Mouse (Mus musculus) embryonic stem cell, embryonic (primary cell): ENCODE data around the gene Pogz.

Experiments used
- CTCF ChIA-PET, 4 experiments: fragments of 300-600 bp in 2 of 4; fragments of 350-600 bp in 2 of 4; sonication (Branson Sonifier 250); formaldehyde crosslinking; loops; one replicate each; lab custom pipeline; 2022; ENCODE audit warnings: inconsistent platforms in 2 of 4; lab: Charles Lee
- POLR2A ChIA-PET, 4 experiments: fragments of 300-600 bp in 2 of 4; fragments of 350-600 bp in 2 of 4; sonication (Branson Sonifier 250); formaldehyde crosslinking; loops; one replicate each; lab custom pipeline; 2022; ENCODE audit warnings: antibody characterized with exemption in 4 of 4, inconsistent platforms in 1 of 4; lab: Charles Lee

Gene Pogz

DNA sequence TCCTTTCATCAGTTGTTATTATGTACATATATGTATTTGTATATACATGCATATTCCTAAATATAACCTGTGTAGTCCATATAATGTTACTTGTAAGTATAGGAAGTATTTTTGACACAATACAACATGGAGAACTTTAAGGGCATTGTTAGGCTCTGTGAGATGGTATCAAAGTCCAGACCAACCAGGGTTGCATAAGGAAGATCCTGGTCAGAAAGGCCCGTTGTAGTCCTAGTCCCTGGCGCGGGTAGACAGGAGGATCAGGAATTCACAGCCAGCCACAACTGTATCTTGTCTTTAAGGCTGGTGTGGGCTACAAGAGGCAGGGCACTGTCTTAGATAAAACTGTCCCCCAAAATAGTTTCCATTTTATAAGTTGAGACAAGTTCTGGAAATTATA lies 31.6 kb downstream of the Pogz start:
- ChIA-PET POLR2A (no interaction called here), CTCF (interaction anchor here in 1 of 4 experiments (0.5 kb wide), 1 partner anchor 994 kb away, joined by 3 read pairs; no protein-coding TSS in a partner anchor)

DNA sequence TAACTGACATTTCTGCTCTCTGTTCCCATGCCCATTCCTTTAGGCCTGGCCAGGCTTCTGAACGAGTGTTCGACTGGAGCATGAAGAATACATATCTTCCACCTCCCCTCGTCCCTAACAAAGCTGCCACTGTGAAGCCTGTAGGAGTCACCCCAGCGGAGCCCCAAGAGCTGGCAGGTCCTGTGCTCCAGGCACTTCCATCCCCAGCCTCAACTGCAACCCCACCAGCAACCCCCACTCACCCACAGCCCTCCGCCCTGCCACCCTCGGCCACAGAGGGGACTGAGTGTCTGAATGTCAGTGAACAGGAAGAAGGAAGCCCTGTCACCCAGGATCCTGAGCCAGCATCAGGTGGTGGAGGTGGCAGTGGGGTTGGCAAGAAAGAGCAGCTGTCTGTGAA lies 41.3 kb downstream of the Pogz start:
- ChIA-PET CTCF (interaction anchor here in 2 of 4 experiments (0.6 to 1.0 kb wide), 3 partner anchors 10 to 603 kb away, joined by 3 to 6 read pairs (median 4); no protein-coding TSS in a partner anchor), POLR2A (interaction anchor here in 2 of 4 experiments (0.6 to 2.0 kb wide), 7 partner anchors 8 to 138 kb away, joined by 3 to 6 read pairs (median 4); partner anchors contain the start of gene Rfx5 (in 1 of the 2))

DNA sequence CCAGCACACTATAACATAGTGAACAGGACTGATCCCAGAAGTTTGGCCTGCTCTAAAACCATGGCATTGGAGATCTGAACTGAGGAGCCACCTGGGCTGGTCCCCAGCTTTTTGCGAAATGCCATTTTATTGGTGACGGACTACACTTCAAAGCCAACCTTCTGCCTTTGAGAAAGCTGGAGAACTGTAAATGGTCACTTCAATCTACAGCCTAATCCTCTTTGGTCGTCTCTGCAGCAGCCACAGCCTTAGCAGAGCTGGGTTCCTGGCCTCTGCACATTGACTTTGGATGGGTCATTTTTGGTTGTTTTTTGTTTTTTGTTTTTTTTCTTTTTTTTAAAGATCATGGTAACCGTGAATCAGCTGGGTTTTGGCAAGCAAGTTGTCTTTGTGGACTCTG lies 44.5 kb downstream of the Pogz start:
- CTCF ChIA-PET = no interaction called here
- POLR2A ChIA-PET = interaction anchor here in 3 of 4 experiments (0.6 to 4.7 kb wide), 6 partner anchors 8 to 138 kb away, joined by 3 to 28 read pairs (median 4); partner anchors contain the start of genes Pogz (in 1 of the 3) and Zfp687 (in 1 of the 3)

GRCm38 (mm10) chr3:94882579-94882978 lies 45.2 kb downstream of the Pogz start:
- CTCF ChIA-PET = interaction anchor here in 1 of 4 experiments (0.6 kb wide), 1 partner anchor 133 kb away, joined by 6 read pairs; no protein-coding TSS in a partner anchor
- POLR2A ChIA-PET = interaction anchor here in 2 of 4 experiments (0.8 to 4.7 kb wide), 8 partner anchors 8 to 133 kb away, joined by 3 to 28 read pairs (median 4); partner anchors contain the start of genes Pogz (in 1 of the 2) and Zfp687 (in 1 of the 2)

GRCm38 (mm10) chr3:94886316-94887224 lies 49.2 kb downstream of the Pogz start, which contains the start of gene Psmb4:
Psmb4 (minus strand) TSS chr3:94886961.
- ChIA-PET POLR2A (interaction anchor here in 3 of 4 experiments (0.6 to 4.7 kb wide), 17 partner anchors 13 to 400 kb away, joined by 3 to 28 read pairs (median 4); partner anchors contain the start of genes Zfp687 (in 2 of the 3), Pi4kb (in 1 of the 3) and Pogz (in 1 of the 3)), CTCF (interaction anchor here in 2 of 4 experiments (0.6 to 1.6 kb wide), 2 partner anchors 16 to 76 kb away, joined by 4 to 11 read pairs; no protein-coding TSS in a partner anchor)

DNA sequence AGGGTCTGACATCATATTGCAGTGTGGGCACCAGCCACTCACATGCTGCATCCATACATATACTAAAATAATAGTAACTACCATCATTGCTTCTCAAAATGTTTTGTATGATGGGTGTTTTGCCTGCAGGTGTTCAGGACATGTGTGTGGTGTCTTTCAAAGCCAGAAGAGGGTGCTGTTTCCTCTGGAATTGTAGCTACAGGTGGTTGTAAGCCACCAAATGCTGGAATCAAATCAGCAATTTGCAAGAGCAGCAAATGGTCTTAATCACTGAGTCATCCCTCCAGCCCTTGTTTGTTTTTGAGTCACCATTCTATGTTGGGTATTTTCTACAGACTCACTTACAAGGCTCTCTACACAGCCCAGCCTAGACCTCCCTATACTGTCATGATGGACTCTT lies 51.2 kb downstream of the Pogz start:
- POLR2A ChIA-PET = interaction anchor here (0.5 to 1.4 kb wide), 17 partner anchors 14 to 444 kb away, joined by 3 to 11 read pairs (median 3); partner anchors contain the start of gene Zfp687 (in 2 of the 4)
- CTCF ChIA-PET = interaction anchor here (0.6 to 2.0 kb wide), 22 partner anchors 8 to 524 kb away, joined by 3 to 23 read pairs (median 4); partner anchors contain the start of gene Tdrkh (in 1 of the 4)

DNA sequence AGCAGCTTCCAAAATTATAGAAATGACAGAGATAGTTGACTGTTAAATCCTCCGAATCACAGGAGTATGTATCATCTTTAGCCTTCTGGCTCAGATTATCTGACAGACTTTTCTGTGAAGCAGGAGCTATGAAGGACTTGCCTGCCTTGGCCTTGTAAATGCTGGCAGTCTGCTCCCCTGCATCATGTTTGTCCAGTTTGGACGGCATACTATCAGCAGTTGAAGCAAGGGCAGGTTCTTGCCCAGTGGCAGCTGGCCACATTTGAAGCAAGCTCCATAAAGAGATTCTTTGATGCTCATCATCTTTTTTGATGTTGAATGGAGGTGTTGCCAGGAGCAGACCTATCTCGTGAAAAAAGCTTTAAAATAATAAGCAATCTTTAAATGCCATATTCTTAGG lies 56.7 kb downstream of the Pogz start:
- POLR2A ChIA-PET = interaction anchor here in 1 of 4 experiments (1.2 kb wide), 1 partner anchor 122 kb away, joined by 4 read pairs; the partner anchor contains the start of gene Zfp687

GRCm38 (mm10) chr3:94902747-94903146 lies 65.4 kb downstream of the Pogz start:
- ChIA-PET CTCF (interaction anchor here (0.5 to 4.5 kb wide), 39 partner anchors 9 to 536 kb away, joined by 3 to 23 read pairs (median 5); partner anchors contain the start of genes Celf3 (in 1 of the 4), Cgn (in 1 of the 4), Gabpb2 (in 1 of the 4) and Riiad1 (in 1 of the 4)), POLR2A (interaction anchor here in 3 of 4 experiments (0.6 to 1.5 kb wide), 13 partner anchors 11 to 536 kb away, joined by 3 to 6 read pairs (median 3); partner anchors contain the start of genes Pogz (in 1 of the 3) and Zfp687 (in 1 of the 3))

More for the DNA sequence above, 56.7 kb downstream of the Pogz start:
- CTCF ChIA-PET = interaction anchor here in 2 of 4 experiments (0.6 to 1.4 kb wide), 3 partner anchors 9 to 437 kb away, joined by 3 to 5 read pairs (median 3); no protein-coding TSS in a partner anchor

GRCm38 (mm10) chr3:94904759-94905158 lies 67.4 kb downstream of the Pogz start:
- POLR2A ChIA-PET = interaction anchor here in 2 of 4 experiments (0.6 to 1.5 kb wide), 7 partner anchors 13 to 419 kb away, joined by 3 to 8 read pairs (median 3); no protein-coding TSS in a partner anchor
- CTCF ChIA-PET = interaction anchor here in 3 of 4 experiments (0.5 to 4.5 kb wide), 8 partner anchors 16 to 538 kb away, joined by 3 to 23 read pairs (median 4); no protein-coding TSS in a partner anchor

- POLR2A ChIA-PET = interaction anchor here in 1 of 4 experiments (0.9 to 1.2 kb wide), 2 partner anchors 11 to 17 kb away, joined by 3 to 5 read pairs; no protein-coding TSS in a partner anchor
- CTCF ChIA-PET = no interaction called here
These were observed 69.1 kb downstream of the Pogz start for GRCm38 (mm10) chr3:94906482-94906881.

DNA sequence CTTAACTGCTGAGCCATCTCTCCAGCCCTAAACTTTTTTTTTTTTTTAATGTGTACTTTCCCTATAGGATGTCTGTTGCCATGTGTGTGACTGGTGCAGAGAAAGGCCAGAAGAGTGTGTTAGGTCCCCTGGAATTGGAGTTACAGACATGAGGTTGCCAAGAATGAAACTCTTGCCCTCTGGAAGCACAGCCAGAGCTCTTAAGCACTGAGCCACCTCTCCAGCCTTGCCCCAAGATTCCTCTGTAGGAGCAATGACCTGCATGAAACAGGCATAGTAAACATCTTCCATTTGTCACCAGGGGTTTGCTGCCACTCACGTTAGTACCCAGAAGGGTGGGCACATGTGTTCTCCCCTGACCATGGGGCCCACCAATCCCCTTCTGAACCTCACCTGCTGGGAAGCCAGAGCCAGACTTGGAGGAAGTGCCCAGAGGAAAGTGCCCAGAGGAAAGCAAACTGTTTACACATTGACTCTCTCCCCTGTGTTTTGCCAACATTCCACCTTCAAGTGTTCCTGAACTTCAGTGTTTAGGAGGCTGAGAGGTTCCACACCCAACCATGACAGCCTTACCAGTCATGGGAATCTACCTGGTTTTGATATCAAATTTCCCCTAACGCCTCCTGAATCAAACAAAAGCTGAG lies 73.8 kb downstream of the Pogz start:
- CTCF ChIA-PET = interaction anchor here in 3 of 4 experiments (0.7 to 1.8 kb wide), 4 partner anchors 8 to 507 kb away, joined by 3 to 7 read pairs (median 5); no protein-coding TSS in a partner anchor
- POLR2A ChIA-PET = no interaction called here

GRCm38 (mm10) chr3:94913801-94914200 lies 76.4 kb downstream of the Pogz start:
- ChIA-PET CTCF (interaction anchor here in 2 of 4 experiments (1.0 to 1.9 kb wide), 2 partner anchors 11 to 25 kb away, joined by 3 to 6 read pairs; no protein-coding TSS in a partner anchor), POLR2A (interaction anchor here in 2 of 4 experiments (1.4 to 2.1 kb wide), 3 partner anchors 90 to 103 kb away, joined by 3 to 7 read pairs (median 7); partner anchors contain the start of gene Zfp687 (in 1 of the 2))

DNA sequence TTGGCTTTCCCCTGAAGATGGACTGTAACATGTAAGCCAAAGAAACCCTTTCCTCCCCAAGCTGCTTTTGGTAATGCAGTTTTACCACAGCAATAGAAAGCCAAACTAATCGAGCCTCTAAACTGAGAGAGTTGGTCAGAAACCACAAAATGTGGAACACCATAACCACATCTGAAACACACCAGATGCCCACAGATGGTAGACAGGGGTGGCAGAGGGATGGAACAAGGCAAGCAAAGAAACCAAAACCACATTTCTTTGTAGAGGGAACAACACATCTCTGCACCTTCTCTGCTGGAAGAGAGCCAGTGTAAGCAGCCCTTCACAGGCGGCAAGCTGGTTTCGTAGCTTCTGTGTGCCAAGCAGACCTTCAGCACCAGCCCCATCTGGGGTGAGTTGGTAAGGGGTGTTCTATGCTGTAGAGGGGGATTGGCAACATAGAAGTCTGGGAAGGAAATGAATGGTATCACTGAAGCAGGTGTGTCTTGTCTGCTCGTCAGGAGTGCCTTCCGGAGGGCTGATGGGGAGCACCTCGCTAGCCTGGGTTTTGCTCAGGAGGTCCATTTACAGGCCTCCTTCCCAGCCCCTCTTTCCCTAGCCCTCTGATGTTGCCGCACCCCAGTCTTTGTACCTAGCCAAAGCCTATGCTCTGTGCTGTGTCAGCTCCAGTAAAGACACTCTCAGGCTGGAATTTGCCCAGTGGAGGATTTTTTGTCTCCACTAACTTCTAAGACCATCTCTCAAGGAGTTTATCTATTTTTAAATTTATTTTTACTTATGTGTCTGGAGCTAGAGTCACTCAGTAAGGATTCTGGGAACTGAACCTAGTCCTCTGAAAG lies 78.8 kb downstream of the Pogz start:
- POLR2A ChIA-PET = interaction anchor here in 2 of 4 experiments (1.1 to 4.1 kb wide), 4 partner anchors 32 to 113 kb away, joined by 8 to 27 read pairs (median 12); no protein-coding TSS in a partner anchor

DNA sequence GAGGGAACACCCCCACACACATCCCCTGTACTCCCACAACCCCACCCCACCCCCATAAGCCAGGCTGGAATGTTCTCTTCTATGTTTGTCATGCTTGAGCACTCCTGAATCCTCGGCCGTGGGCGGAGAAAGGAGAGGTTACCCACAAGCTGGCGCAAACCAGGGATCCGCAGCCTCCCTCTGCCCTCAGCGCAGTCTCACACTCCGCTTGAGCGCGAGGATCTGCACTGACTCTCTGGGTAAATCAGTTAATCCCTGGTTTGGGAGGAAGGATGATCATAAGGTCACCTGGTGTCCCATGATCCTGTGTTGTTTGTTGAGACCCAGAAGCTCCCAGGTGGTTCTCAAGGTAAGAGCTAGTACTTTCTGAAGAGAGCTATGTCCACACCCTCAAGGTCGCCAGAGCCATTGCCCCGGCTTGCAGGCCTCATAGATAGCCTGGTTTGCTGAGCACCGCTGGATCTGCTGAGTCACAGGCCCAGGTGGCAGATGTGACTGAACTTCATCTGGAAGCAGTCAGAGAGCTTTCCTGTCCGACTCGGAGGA lies 80.5 kb downstream of the Pogz start:
- POLR2A ChIA-PET = interaction anchor here in 3 of 4 experiments (0.5 to 4.1 kb wide), 64 partner anchors 8 to 784 kb away, joined by 3 to 43 read pairs (median 4); partner anchors contain the start of genes Pi4kb (in 3 of the 3), Selenbp1 (in 3 of the 3), Pogz (in 2 of the 3) and Cgn (in 1 of the 3)
- CTCF ChIA-PET = interaction anchor here (0.6 to 3.4 kb wide), 7 partner anchors 14 to 461 kb away, joined by 3 to 15 read pairs (median 3); no protein-coding TSS in a partner anchor

More for the DNA sequence above, 78.8 kb downstream of the Pogz start:
- CTCF ChIA-PET = no interaction called here

DNA sequence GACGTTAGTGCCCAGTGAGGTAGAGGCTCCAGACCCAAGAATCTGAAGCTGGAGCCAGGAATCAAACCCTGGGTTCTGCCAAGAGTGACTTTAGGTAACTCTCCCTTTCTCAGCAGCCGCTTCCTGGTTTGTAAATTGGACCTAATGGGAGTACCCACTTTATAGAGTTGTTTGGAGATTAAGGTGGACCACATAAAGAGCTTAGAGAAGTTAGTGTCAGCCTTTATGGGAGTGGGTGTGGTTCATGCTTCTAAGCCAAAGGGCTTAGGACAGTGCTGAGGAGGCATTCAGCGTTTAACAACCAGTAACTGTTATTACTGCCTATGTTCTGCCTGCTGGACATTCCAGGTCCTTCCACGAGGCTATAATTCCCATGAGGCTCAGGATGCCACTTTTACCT lies 81.5 kb downstream of the Pogz start:
- POLR2A ChIA-PET = interaction anchor here in 3 of 4 experiments (0.6 to 4.1 kb wide), 29 partner anchors 9 to 783 kb away, joined by 3 to 43 read pairs (median 6); partner anchors contain the start of genes Selenbp1 (in 3 of the 3), Pi4kb (in 2 of the 3), Cgn (in 1 of the 3) and Pogz (in 1 of the 3)
- CTCF ChIA-PET = interaction anchor here (0.6 to 3.4 kb wide), 4 partner anchors 16 to 300 kb away, joined by 3 to 15 read pairs (median 5); no protein-coding TSS in a partner anchor
